Mouse (Mus musculus) hindbrain, embryonic 14.5 days (tissue): ENCODE data around the gene Ccnq. TPM values are rescaled to one million over a fixed set of nuclear protein-coding genes. Genes with fewer than 3 reads are reported as not detected.

Experiments
- ATAC-seq: fragments of 200-750 bp; cut with Nextera tagmentation; 2 replicates; pipeline ENCODE4 v1.8.0; 2017; ENCODE audit warnings: moderate number of reproducible peaks, mild to moderate bottlenecking, moderate TSS enrichment, moderate library complexity; ENCODE audit not compliant: low FRiP score
- DNase-seq: peaks from one replicate; pipeline ENCODE4 v3.0.0-alpha.2; 2015; ENCODE audit warnings: low spot score
- H3K27ac ChIP-seq: fragments of 300-500 bp; sonication (generic); 2 replicates; pipeline ENCODE4 v1.5.1; 2014; ENCODE audit warnings: mild to moderate bottlenecking, moderate library complexity
- H3K27me3 ChIP-seq: fragments of 300-500 bp; sonication (generic); 2 replicates; pipeline ENCODE4 v1.6.1; 2014; ENCODE audit warnings: mild to moderate bottlenecking, low read length, mixed read lengths; ENCODE audit not compliant: control insufficient read depth, insufficient read depth
- H3K36me3 ChIP-seq: fragments of 300-500 bp; sonication (generic); replicated peaks from 2 replicates; pipeline ENCODE4 v1.6.1; 2014; ENCODE audit not compliant: control insufficient read depth, insufficient read depth
- H3K4me1 ChIP-seq: fragments of 300-500 bp; sonication (generic); replicated peaks from 2 replicates; pipeline ENCODE4 v1.6.1; 2014; ENCODE audit warnings: antibody characterized with exemption, low read length, mixed read lengths; ENCODE audit not compliant: control insufficient read depth, insufficient read depth
- H3K4me2 ChIP-seq: fragments of 300-500 bp; sonication (generic); replicated peaks from 2 replicates; pipeline ENCODE4 v1.6.1; 2014; ENCODE audit warnings: mild to moderate bottlenecking, moderate library complexity
- H3K4me3 ChIP-seq: fragments of 300-500 bp; sonication (generic); replicated peaks from 2 replicates; pipeline ENCODE4 v1.5.1; 2014; ENCODE audit warnings: mild to moderate bottlenecking, low read length
- H3K9ac ChIP-seq: fragments of 300-500 bp; sonication (generic); 2 replicates; pipeline ENCODE4 v1.6.1; 2014
- H3K9me3 ChIP-seq: fragments of 300-500 bp; sonication (generic); 2 replicates; pipeline ENCODE4 v1.6.1; 2016; ENCODE audit warnings: low read length; ENCODE audit not compliant: control insufficient read depth
- WGBS: fragments of 180-500 bp; shearing (Covaris S2); extraction: QIAGEN DNeasy Blood & Tissue Kit; methylation state at CpG from one replicate; pipeline ENCODE4 v1.1.7; 2014; 5-methylcytosine and 5-hydroxymethylcytosine counted together
- polyA plus RNA-seq: library from polyadenylated mRNA; unstranded; fragments of >200 nt; fragmentation: Nextera tagmentation; extraction: Ambion mirVana; gene quantifications from 2 replicates; pipeline ENCODE4 v1.2.1, GENCODE M21; 2014

Ccnq gene
- polyA plus RNA-seq, 1 experiment from 2014 or later, result 32.0 TPM

- H3K9ac ChIP-seq, result no peak overlapping the region
- no peaks in the 10 kb centered on the region for H3K36me3 ChIP-seq
- 6% methylated on average over 7 of the region's 7 CpGs for WGBS
- no peak for DNase-seq
- H3K27me3 ChIP-seq, result peaks cover 7% of the 10 kb centered on the region
- H3K9me3 ChIP-seq, result no peaks in the 10 kb centered on the region
- peak; percentile 57; the same call in 1 of the 2 replicates for ATAC-seq
- H3K4me3 ChIP-seq, result no peak overlapping the region
- 0 out of 2 replicates have a peak overlapping the region, but pooled peaks have one; percentile 2 for H3K27ac ChIP-seq
- H3K4me1 ChIP-seq, result peaks cover under 1% of the 10 kb centered on the region; the same call in 1 of the 2 replicates
- no peak overlapping the region for H3K4me2 ChIP-seq
These were observed 34.5 kb upstream of the Ccnq start for GRCm38 (mm10) chr11:78786013-78786431.

- Histone ChIP-seq H3K9me3 (no peaks in the 10 kb centered on the region), H3K9ac (no peak overlapping the region), H3K4me2 (no peak overlapping the region), H3K4me1 (peaks cover 3% of the 10 kb centered on the region; the same call in 1 of the 2 replicates), H3K27ac (no peak overlapping the region), H3K36me3 (no peaks in the 10 kb centered on the region), H3K27me3 (peaks cover 7% of the 10 kb centered on the region), H3K4me3 (no peak overlapping the region)
- DNase-seq (no peak), ATAC-seq (no peak)
- WGBS, result 65% methylated on average over 9 of the region's 9 CpGs
These were observed 31.3 kb upstream of the Ccnq start for GRCm38 (mm10) chr11:78782791-78783347.

DNA sequence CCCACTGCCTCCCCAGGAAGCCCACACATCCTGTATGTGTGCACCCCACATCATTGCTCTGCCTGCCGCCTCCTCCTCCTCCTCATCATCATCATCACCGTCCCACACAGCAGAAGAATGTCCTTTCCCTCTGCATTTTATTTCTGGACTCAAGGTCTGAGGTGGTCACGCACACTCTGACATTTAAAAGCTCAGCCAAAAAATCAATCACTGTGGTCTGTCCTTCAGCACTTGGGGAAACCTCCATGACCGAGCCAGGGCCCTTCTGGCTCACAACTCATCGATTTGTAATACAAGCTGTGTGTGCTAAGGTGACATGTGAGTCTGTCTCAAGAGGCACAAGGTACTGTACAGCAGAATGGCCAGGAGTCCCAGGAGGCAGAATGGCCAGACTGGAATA lies 30.8 kb upstream of the Ccnq start:
- WGBS, result 80% methylated on average over 5 of the region's 5 CpGs

GRCm38 (mm10) chr11:78780571-78780970 lies 29.0 kb upstream of the Ccnq start:
- DNase-seq, result no peak
- H3K9ac ChIP-seq, result no peak overlapping the region
- H3K4me2 ChIP-seq, result no peak overlapping the region
- peaks cover 4% of the 10 kb centered on the region; the same call in 1 of the 2 replicates for H3K4me1 ChIP-seq
- 83% methylated on average over 3 of the region's 3 CpGs for WGBS
- no peak overlapping the region for H3K27ac ChIP-seq
- no peaks in the 10 kb centered on the region for H3K9me3 ChIP-seq
- no peaks in the 10 kb centered on the region for H3K36me3 ChIP-seq
- H3K4me3 ChIP-seq, result no peak overlapping the region
- H3K27me3 ChIP-seq, result peaks cover 7% of the 10 kb centered on the region
- no peak for ATAC-seq

More for the DNA sequence above, 30.8 kb upstream of the Ccnq start:
- H3K4me2 ChIP-seq, result no peak overlapping the region
- no peak for DNase-seq
- no peak overlapping the region for H3K27ac ChIP-seq
- H3K27me3 ChIP-seq, result peaks cover 7% of the 10 kb centered on the region
- H3K4me1 ChIP-seq, result peaks cover 4% of the 10 kb centered on the region; the same call in 1 of the 2 replicates
- no peak overlapping the region for H3K9ac ChIP-seq
- ATAC-seq, result no peak
- no peaks in the 10 kb centered on the region for H3K9me3 ChIP-seq
- no peaks in the 10 kb centered on the region for H3K36me3 ChIP-seq
- H3K4me3 ChIP-seq, result no peak overlapping the region

DNA sequence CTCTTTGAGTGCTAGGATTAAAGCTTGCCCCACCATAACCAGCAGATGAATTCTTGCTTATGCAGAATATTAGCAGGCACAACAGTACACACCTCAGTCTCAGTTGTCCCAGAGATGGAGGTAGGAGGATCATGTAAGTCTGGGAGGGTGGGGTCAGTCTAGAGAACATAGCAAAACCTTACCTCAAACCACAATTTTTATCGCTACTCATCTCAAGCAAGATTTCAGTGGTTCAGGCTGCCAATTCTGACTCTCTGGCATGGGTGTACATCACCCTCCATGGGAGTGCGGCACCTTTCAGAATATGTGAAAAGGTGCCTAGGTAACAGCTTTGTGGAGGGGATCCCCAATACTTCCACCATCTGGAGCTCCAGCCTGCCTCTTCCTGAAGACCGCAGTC lies 28.5 kb upstream of the Ccnq start:
- WGBS, result 95% methylated on average over 3 of the region's 3 CpGs
- Histone ChIP-seq H3K27ac (no peak overlapping the region), H3K9ac (no peak overlapping the region), H3K4me2 (no peak overlapping the region), H3K4me3 (no peak overlapping the region), H3K36me3 (no peaks in the 10 kb centered on the region), H3K27me3 (peaks cover 7% of the 10 kb centered on the region), H3K4me1 (peaks cover 4% of the 10 kb centered on the region; the same call in 1 of the 2 replicates), H3K9me3 (no peaks in the 10 kb centered on the region)
- DNase-seq, result no peak
- ATAC-seq, result no peak

- peaks cover under 1% of the 10 kb centered on the region; the same call in 1 of the 2 replicates for H3K27me3 ChIP-seq
- no peaks in the 10 kb centered on the region for H3K9me3 ChIP-seq
- H3K4me3 ChIP-seq, result no peak overlapping the region
- DNase-seq (no peak), ATAC-seq (no peak)
- WGBS, result 53% methylated on average over 10 of the region's 10 CpGs
- H3K4me2 ChIP-seq, result no peak overlapping the region
- H3K27ac ChIP-seq, result no peak overlapping the region
- H3K36me3 ChIP-seq, result no peaks in the 10 kb centered on the region
- H3K9ac ChIP-seq, result no peak overlapping the region
- peaks cover 4% of the 10 kb centered on the region; the same call in 1 of the 2 replicates for H3K4me1 ChIP-seq
These were observed 26.5 kb upstream of the Ccnq start for GRCm38 (mm10) chr11:78777851-78778680.

- Histone ChIP-seq H3K36me3 (no peaks in the 10 kb centered on the region), H3K27ac (no peak overlapping the region), H3K4me1 (no peaks in the 10 kb centered on the region), H3K4me3 (no peak overlapping the region), H3K9me3 (no peaks in the 10 kb centered on the region), H3K9ac (no peak overlapping the region), H3K27me3 (no peaks in the 10 kb centered on the region), H3K4me2 (no peak overlapping the region)
- no peak for DNase-seq
- ATAC-seq, result no peak
- 73% methylated on average over 11 of the region's 11 CpGs for WGBS
These were observed 20.3 kb upstream of the Ccnq start for GRCm38 (mm10) chr11:78771751-78772283.

GRCm38 (mm10) chr11:78770436-78770835 lies 18.9 kb upstream of the Ccnq start:
- 90% methylated on average over 6 of the region's 6 CpGs for WGBS
- no peak overlapping the region for H3K27ac ChIP-seq
- H3K9me3 ChIP-seq, result no peaks in the 10 kb centered on the region
- H3K27me3 ChIP-seq, result no peaks in the 10 kb centered on the region
- H3K4me1 ChIP-seq, result no peaks in the 10 kb centered on the region
- H3K4me3 ChIP-seq, result no peak overlapping the region
- DNase-seq, result no peak
- no peak overlapping the region for H3K4me2 ChIP-seq
- no peaks in the 10 kb centered on the region for H3K36me3 ChIP-seq
- ATAC-seq, result no peak
- no peak overlapping the region for H3K9ac ChIP-seq

GRCm38 (mm10) chr11:78768778-78769177 lies 17.2 kb upstream of the Ccnq start:
- Histone ChIP-seq H3K4me2 (no peak overlapping the region), H3K27ac (no peak overlapping the region), H3K4me1 (no peaks in the 10 kb centered on the region), H3K4me3 (no peak overlapping the region), H3K27me3 (no peaks in the 10 kb centered on the region), H3K9me3 (no peaks in the 10 kb centered on the region), H3K36me3 (no peaks in the 10 kb centered on the region), H3K9ac (no peak overlapping the region)
- 21% methylated on average over 3 of the region's 3 CpGs for WGBS
- ATAC-seq (no peak), DNase-seq (no peak)
